Mouse (Mus musculus): ENCODE measurements around the gene Retreg3. TPM values are rescaled to one million over a fixed set of nuclear protein-coding genes. Genes with fewer than 3 reads are reported as not detected.

Retreg3 gene
- polyA plus RNA-seq, 1 experiment from 2014 or later, result 12.3 TPM

DNA sequence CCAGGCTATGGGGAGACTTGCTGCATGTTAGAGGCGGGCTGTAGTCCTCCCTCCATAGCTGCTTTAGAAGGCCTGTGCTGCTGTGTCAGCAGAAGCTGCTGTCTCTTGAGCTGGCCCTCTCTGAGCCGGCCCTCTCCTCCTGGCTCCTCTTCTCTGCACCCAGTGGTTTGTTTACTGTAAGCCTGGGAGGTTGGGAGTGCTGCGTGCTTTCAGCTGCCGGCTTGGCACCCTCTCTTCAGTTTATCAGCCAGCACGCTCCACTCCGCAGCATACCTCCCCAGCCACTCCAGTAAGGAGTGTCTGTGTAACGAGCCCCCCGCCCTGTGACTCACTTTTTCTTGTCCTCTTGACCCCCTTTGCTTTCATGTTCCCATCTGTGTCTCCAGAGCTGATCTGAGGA is 62.8 kb downstream of the Retreg3 start:
- no peak for TF ChIP-seq CTCF (IDR thresholded peaks at IDR 0.05; ENCODE audit: low read depth)
- no peaks in the 10 kb centered on the region for H3K27me3 ChIP-seq (replicated peaks; ENCODE audit: control insufficient read depth, insufficient read depth, low read length)
- no peaks in the 10 kb centered on the region for H3K9me3 ChIP-seq (ENCODE audit: control insufficient read depth)
- H3K9ac ChIP-seq (ENCODE audit: low read depth, low read length), result peak overlapping the region; percentile 26; the same call in 1 of the 2 replicates
- peak; percentile 16; the same call in 1 of the 2 replicates for ATAC-seq
- peak overlapping the region; percentile 71 for H3K27ac ChIP-seq (ENCODE audit: low read depth, low read length)
- no peak overlapping the region for H3K4me2 ChIP-seq (replicated peaks; ENCODE audit: low read depth)
- H3K4me1 ChIP-seq (replicated peaks; ENCODE audit: control insufficient read depth, insufficient read depth, low read length), result peaks cover 15% of the 10 kb centered on the region
- peaks cover 15% of the 10 kb centered on the region; the same call in 1 of the 2 replicates for H3K36me3 ChIP-seq (ENCODE audit: control insufficient read depth, insufficient read depth)
- H3K4me3 ChIP-seq (ENCODE audit: low read depth, low read length), result no peak overlapping the region
- WGBS, result 14% methylated on average over 8 of the region's 8 CpGs

- Histone ChIP-seq H3K4me2 (replicated peaks; ENCODE audit: low read depth) (no peak overlapping the region), H3K27ac (ENCODE audit: low read depth, low read length) (no peak overlapping the region), H3K9ac (ENCODE audit: low read depth, low read length) (no peak overlapping the region), H3K27me3 (replicated peaks; ENCODE audit: control insufficient read depth, insufficient read depth, low read length) (no peaks in the 10 kb centered on the region), H3K4me1 (replicated peaks; ENCODE audit: control insufficient read depth, insufficient read depth, low read length) (peaks cover 15% of the 10 kb centered on the region), H3K36me3 (ENCODE audit: control insufficient read depth, insufficient read depth) (0 out of 2 replicates have a peak, but pooled peaks cover 16% of the 10 kb centered on the region), H3K9me3 (ENCODE audit: control insufficient read depth) (no peaks in the 10 kb centered on the region), H3K4me3 (ENCODE audit: low read depth, low read length) (no peak overlapping the region)
- no peak for ATAC-seq
- no peak for TF ChIP-seq CTCF (IDR thresholded peaks at IDR 0.05; ENCODE audit: low read depth)
- WGBS, result 54% methylated on average over 14 of the region's 14 CpGs
Observed at GRCm38 (mm10) chr11:101055418-101055817, 64.3 kb downstream of the Retreg3 start.

- TF ChIP-seq CTCF (IDR thresholded peaks at IDR 0.05; ENCODE audit: low read depth), result peak; percentile 61
- Histone ChIP-seq H3K4me3 (ENCODE audit: low read depth, low read length) (no peak overlapping the region), H3K9ac (ENCODE audit: low read depth, low read length) (no peak overlapping the region), H3K4me1 (replicated peaks; ENCODE audit: control insufficient read depth, insufficient read depth, low read length) (peaks cover 15% of the 10 kb centered on the region), H3K27me3 (replicated peaks; ENCODE audit: control insufficient read depth, insufficient read depth, low read length) (no peaks in the 10 kb centered on the region), H3K27ac (ENCODE audit: low read depth, low read length) (no peak overlapping the region; the same call in 1 of the 2 replicates), H3K36me3 (ENCODE audit: control insufficient read depth, insufficient read depth) (peaks cover 24% of the 10 kb centered on the region; the same call in 1 of the 2 replicates), H3K9me3 (ENCODE audit: control insufficient read depth) (no peaks in the 10 kb centered on the region), H3K4me2 (replicated peaks; ENCODE audit: low read depth) (no peak overlapping the region)
- 93% methylated on average over 1 of the region's 1 CpGs for WGBS
- no peak for ATAC-seq
Observed at GRCm38 (mm10) chr11:101053974-101054373, 65.7 kb downstream of the Retreg3 start.

- H3K4me2 ChIP-seq (replicated peaks; ENCODE audit: low read depth), result no peak overlapping the region
- H3K9me3 ChIP-seq (ENCODE audit: control insufficient read depth), result no peaks in the 10 kb centered on the region
- ATAC-seq, result peak; percentile 84
- H3K27me3 ChIP-seq (replicated peaks; ENCODE audit: control insufficient read depth, insufficient read depth, low read length), result no peaks in the 10 kb centered on the region
- peaks cover 28% of the 10 kb centered on the region for H3K36me3 ChIP-seq (ENCODE audit: control insufficient read depth, insufficient read depth)
- H3K4me3 ChIP-seq (ENCODE audit: low read depth, low read length), result no peak overlapping the region
- H3K4me1 ChIP-seq (replicated peaks; ENCODE audit: control insufficient read depth, insufficient read depth, low read length), result peaks cover 12% of the 10 kb centered on the region
- TF ChIP-seq CTCF (IDR thresholded peaks at IDR 0.05; ENCODE audit: low read depth), result no peak
- WGBS, result 34% methylated on average over 10 of the region's 10 CpGs
- peak overlapping the region; percentile 78 for H3K27ac ChIP-seq (ENCODE audit: low read depth, low read length)
- H3K9ac ChIP-seq (ENCODE audit: low read depth, low read length), result no peak overlapping the region; the same call in 1 of the 2 replicates
Observed at GRCm38 (mm10) chr11:101052751-101053473, 66.8 kb downstream of the Retreg3 start.

DNA sequence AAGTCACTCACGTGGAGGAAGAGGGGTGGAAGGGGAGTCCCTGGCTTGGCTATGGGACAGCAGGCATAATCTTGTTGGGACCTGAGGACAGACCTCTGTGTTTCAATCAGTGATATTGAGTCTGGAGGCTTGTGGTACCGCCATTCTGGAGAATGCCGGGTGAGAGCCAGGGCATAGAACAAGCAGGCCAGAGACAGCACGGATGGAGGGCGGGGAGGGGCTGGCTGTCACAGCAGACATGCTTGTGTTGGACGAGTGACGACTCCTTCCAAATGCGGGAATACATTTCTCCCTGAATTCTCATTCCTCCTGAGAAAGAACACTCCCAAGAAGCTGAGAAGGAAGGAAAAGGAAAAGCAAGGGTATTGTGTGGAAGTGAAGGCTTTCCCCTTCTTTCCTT is 68.1 kb downstream of the Retreg3 start:
- no peak overlapping the region for H3K9ac ChIP-seq (ENCODE audit: low read depth, low read length)
- H3K4me3 ChIP-seq (ENCODE audit: low read depth, low read length), result no peak overlapping the region
- no peak overlapping the region for H3K27ac ChIP-seq (ENCODE audit: low read depth, low read length)
- H3K27me3 ChIP-seq (replicated peaks; ENCODE audit: control insufficient read depth, insufficient read depth, low read length), result no peaks in the 10 kb centered on the region
- H3K36me3 ChIP-seq (ENCODE audit: control insufficient read depth, insufficient read depth), result peaks cover 38% of the 10 kb centered on the region
- no peak overlapping the region for H3K4me2 ChIP-seq (replicated peaks; ENCODE audit: low read depth)
- no peak for TF ChIP-seq CTCF (IDR thresholded peaks at IDR 0.05; ENCODE audit: low read depth)
- WGBS, result 88% methylated on average over 8 of the region's 8 CpGs
- no peaks in the 10 kb centered on the region for H3K9me3 ChIP-seq (ENCODE audit: control insufficient read depth)
- H3K4me1 ChIP-seq (replicated peaks; ENCODE audit: control insufficient read depth, insufficient read depth, low read length), result peaks cover 2% of the 10 kb centered on the region
- ATAC-seq, result no peak

- Histone ChIP-seq H3K9me3 (ENCODE audit: control insufficient read depth) (no peaks in the 10 kb centered on the region), H3K4me2 (replicated peaks; ENCODE audit: low read depth) (no peak overlapping the region), H3K4me1 (replicated peaks; ENCODE audit: control insufficient read depth, insufficient read depth, low read length) (no peaks in the 10 kb centered on the region; the same call in 1 of the 2 replicates), H3K4me3 (ENCODE audit: low read depth, low read length) (no peak overlapping the region), H3K27me3 (replicated peaks; ENCODE audit: control insufficient read depth, insufficient read depth, low read length) (no peaks in the 10 kb centered on the region), H3K27ac (ENCODE audit: low read depth, low read length) (no peak overlapping the region), H3K9ac (ENCODE audit: low read depth, low read length) (no peak overlapping the region), H3K36me3 (ENCODE audit: control insufficient read depth, insufficient read depth) (peaks cover 42% of the 10 kb centered on the region)
- ATAC-seq, result no peak
- no peak for TF ChIP-seq CTCF (IDR thresholded peaks at IDR 0.05; ENCODE audit: low read depth)
- 92% methylated on average over 6 of the region's 6 CpGs for WGBS
Observed at GRCm38 (mm10) chr11:101051051-101051493, 68.6 kb downstream of the Retreg3 start.
